Mouse (Mus musculus) left cerebral cortex, postnatal 36 days (tissue): ENCODE data around the gene Hpf1. TPM values are rescaled to one million over a fixed set of nuclear protein-coding genes. Genes with fewer than 3 reads are reported as not detected.

Experiments
- total RNA-seq, 2 experiments: library from RNA; stranded (reverse); gene quantifications; 2 replicates each; pipeline ENCODE4 v1.2.3; 2021

Hpf1 gene
- total RNA-seq, 2 experiments from 2014 or later = 48.4 to 50.4 TPM

Other genes starting within 250 kb of the Hpf1 start
- 100 to 1,000 TPM; 132 to 133 TPM for gene Clcn3, start 92.9 kb downstream of the Hpf1 start, total RNA-seq
- 10 to 100 TPM; 25.0 to 31.6 TPM for gene Nek1, start 102.8 kb downstream of the Hpf1 start, total RNA-seq